Mouse (Mus musculus) gastrocnemius, postnatal 25 days (tissue): ENCODE measurements around the gene Ndnf. TPM values are rescaled to one million over a fixed set of nuclear protein-coding genes. Genes with fewer than 3 reads are reported as not detected.

Experiments
- DNase-seq: peaks from one replicate; pipeline ENCODE4 v3.0.0; 2022
- long read RNA-seq, 2 experiments: library from polyadenylated mRNA; stranded (forward); transcript quantifications; one replicate each; pipeline ENCODE4 v2.0.0; 2021
- total RNA-seq, 2 experiments: library from RNA; stranded (reverse); gene quantifications; 1 replicate in 1 of 2; 2 replicates in 1 of 2; pipeline ENCODE4 v1.2.3; 2021

Gene Ndnf
- total RNA-seq: under 1 TPM; 0.38 to 0.40 TPM
- long read RNA-seq, experiment 1: 0 reads
- long read RNA-seq, experiment 2, full-length matches to known transcripts: 1 of 3 reads
- long read RNA-seq, experiment 2, partial matches to known transcripts: 0 of 3 reads
- long read RNA-seq, experiment 2, other reads (novel, unspliced or antisense): 2 of 3 reads

GRCm38 (mm10) chr6:65671451-65671850 lies at the start of gene Ndnf:
Gene Ndnf (plus strand): TSS chr6:65671590.
- peak; percentile 61 for DNase-seq

- no peak for DNase-seq
Observed at GRCm38 (mm10) chr6:65623016-65623715, 48.2 kb upstream of the Ndnf start.

- no peak for DNase-seq
Observed at GRCm38 (mm10) chr6:65630578-65630977, 40.8 kb upstream of the Ndnf start.

GRCm38 (mm10) chr6:65632184-65632583 lies 39.2 kb upstream of the Ndnf start:
- DNase-seq: no peak

- DNase-seq: no peak
Observed at GRCm38 (mm10) chr6:65642431-65642830, 29.0 kb upstream of the Ndnf start.

- no peak for DNase-seq
Observed at GRCm38 (mm10) chr6:65644110-65644509, 27.3 kb upstream of the Ndnf start.

GRCm38 (mm10) chr6:65646408-65646807 lies 25.0 kb upstream of the Ndnf start:
- DNase-seq: no peak

GRCm38 (mm10) chr6:65647731-65648130 lies 23.7 kb upstream of the Ndnf start:
- no peak for DNase-seq

GRCm38 (mm10) chr6:65651376-65651775 lies 20.0 kb upstream of the Ndnf start:
- DNase-seq: no peak

- DNase-seq: no peak
Observed at GRCm38 (mm10) chr6:65661272-65661671, 10.1 kb upstream of the Ndnf start.

GRCm38 (mm10) chr6:65662050-65662449 lies 9.3 kb upstream of the Ndnf start:
- DNase-seq: no peak

GRCm38 (mm10) chr6:65663990-65664389 lies 7.4 kb upstream of the Ndnf start:
- no peak for DNase-seq

GRCm38 (mm10) chr6:65666295-65666694 lies 5.1 kb upstream of the Ndnf start:
- DNase-seq: no peak

- DNase-seq: no peak
Observed at GRCm38 (mm10) chr6:65669971-65670370, 1.4 kb upstream of the Ndnf start.

GRCm38 (mm10) chr6:65670981-65671411 lies 394 bp upstream of the Ndnf start:
- no peak for DNase-seq

- DNase-seq: no peak
Observed at GRCm38 (mm10) chr6:65672131-65673031, 991 bp downstream of the Ndnf start.

GRCm38 (mm10) chr6:65693938-65694337 lies 22.5 kb downstream of the Ndnf start:
- DNase-seq: no peak

- no peak for DNase-seq
Observed at GRCm38 (mm10) chr6:65720676-65721075, 49.3 kb downstream of the Ndnf start.

GRCm38 (mm10) chr6:65725677-65726076 lies 54.3 kb downstream of the Ndnf start:
- DNase-seq: no peak

- DNase-seq: no peak
Observed at GRCm38 (mm10) chr6:65728261-65728660, 56.9 kb downstream of the Ndnf start.

- DNase-seq: no peak
Observed at GRCm38 (mm10) chr6:65739442-65739841, 68.1 kb downstream of the Ndnf start.

GRCm38 (mm10) chr6:65743144-65743870 lies 71.9 kb downstream of the Ndnf start:
- no peak for DNase-seq
